Mouse (Mus musculus): ENCODE measurements around the gene Pi16. TPM values are rescaled to one million over a fixed set of nuclear protein-coding genes. Genes with fewer than 3 reads are reported as not detected.

The Pi16 gene
- polyA plus RNA-seq, 2 experiments = 0.39 to 0.97 TPM

DNA sequence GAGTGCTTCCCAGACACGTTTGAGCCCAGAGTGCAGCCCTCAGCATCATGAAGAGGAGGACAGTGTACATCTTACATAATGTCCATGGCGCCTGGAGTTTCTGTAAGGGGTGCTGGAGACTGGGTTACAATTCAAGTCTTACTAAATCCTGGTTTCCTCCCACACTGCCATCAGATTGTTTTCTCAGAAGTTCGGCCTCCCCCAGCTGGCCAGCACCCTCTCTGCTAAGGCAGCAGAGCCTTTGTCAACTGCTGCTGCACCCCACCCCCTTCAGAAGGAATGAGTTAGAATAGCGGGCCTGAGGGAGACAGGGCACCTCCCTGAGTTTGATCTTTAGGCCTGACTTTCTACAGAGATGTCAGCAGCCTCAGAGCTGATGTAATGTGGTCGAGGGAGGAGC lies 15.3 kb upstream of the Pi16 start:
- 67% methylated on average over 5 of the region's 5 CpGs for WGBS (ENCODE audit: insufficient replicate concordance)
- Histone ChIP-seq H3K9ac (replicated peaks) (no peak overlapping the region), H3K4me1 (replicated peaks; ENCODE audit: control insufficient read depth in 2 of 2, insufficient read depth in 2 of 2, low read length in 1 of 2) (0 out of 4 replicates have a peak, but pooled peaks cover 0 to 4% of the 10 kb centered on the region in 2 experiments), H3K4me3 (ENCODE audit: insufficient read depth in 1 of 2, low read depth in 2 of 2, low read length in 2 of 2) (no peak overlapping the region), H3K36me3 (replicated peaks; ENCODE audit: control insufficient read depth, insufficient read depth, low read depth) (peaks cover 3% of the 10 kb centered on the region), H3K9me3 (ENCODE audit: control insufficient read depth, low read length) (no peaks in the 10 kb centered on the region), H3K27ac (no peak overlapping the region), H3K4me2 (ENCODE audit: low read depth) (no peak overlapping the region), H3K27me3 (ENCODE audit: control insufficient read depth, insufficient read depth, low read length) (no peaks in the 10 kb centered on the region)
- TF ChIP-seq CTCF (IDR thresholded peaks at IDR 0.05; ENCODE audit: low read depth) (no peak), EP300 (IDR thresholded peaks at IDR 0.05; ENCODE audit: low read depth) (no peak)
- DNase-seq (ENCODE audit: low read depth in 3 of 3, low spot score in 3 of 3) (no peak), ATAC-seq (ENCODE audit: insufficient read depth) (no peak)

DNA sequence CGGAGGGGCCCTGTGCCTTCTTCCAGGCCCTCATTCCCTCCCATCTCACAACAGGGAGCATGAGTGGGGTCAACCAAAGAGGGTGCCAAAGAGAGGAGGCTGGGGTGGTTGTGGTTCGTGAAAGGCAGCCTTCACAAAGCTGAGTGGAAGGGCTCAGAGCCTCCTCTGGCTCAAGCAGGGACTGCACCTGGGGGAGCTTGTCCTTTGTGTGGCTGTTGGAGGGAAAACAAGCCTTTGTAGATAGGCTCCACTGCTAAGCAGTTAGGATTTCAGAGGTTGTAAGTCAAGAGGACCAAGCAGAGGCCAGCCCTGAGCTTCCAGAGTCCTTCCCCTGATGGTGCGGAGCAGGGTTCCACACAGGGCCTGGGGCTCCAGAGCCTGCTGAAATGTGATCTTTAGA lies 14.4 kb upstream of the Pi16 start:
- TF ChIP-seq EP300 (IDR thresholded peaks at IDR 0.05; ENCODE audit: low read depth) = no peak
- peak; percentile 19; the same call in 1 of the 2 replicates for TF ChIP-seq CTCF (IDR thresholded peaks at IDR 0.05; ENCODE audit: low read depth)
- DNase-seq (ENCODE audit: low read depth in 3 of 3, low spot score in 3 of 3) = no peak

DNA sequence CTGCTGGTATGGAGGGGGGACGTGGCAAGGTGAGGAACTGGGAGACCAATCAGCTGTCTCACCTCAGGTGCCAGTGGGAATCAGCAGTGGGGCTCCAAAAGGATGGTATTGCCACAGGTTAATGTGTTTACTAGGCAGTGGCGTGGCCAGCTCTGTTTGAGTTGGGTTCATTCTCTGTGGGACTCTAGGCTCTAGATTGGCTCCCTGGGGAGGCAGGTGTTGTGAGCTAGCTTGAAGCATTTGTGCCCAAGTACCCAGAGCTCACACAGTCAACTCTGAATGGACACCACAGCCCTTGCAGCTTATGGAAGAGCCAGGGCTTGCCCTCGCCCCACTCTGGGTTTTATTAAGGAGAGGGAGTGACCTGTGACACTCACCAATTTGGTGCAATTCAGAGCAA lies 13.6 kb upstream of the Pi16 start:
- no peak for ATAC-seq (ENCODE audit: insufficient read depth)
- WGBS (ENCODE audit: insufficient replicate concordance) = 44% methylated on average over 3 of the region's 3 CpGs
- no peak overlapping the region for H3K4me2 ChIP-seq (ENCODE audit: low read depth)

More for the DNA sequence above, 14.4 kb upstream of the Pi16 start:
- Histone ChIP-seq H3K4me3 (ENCODE audit: insufficient read depth in 1 of 2, low read depth in 2 of 2, low read length in 2 of 2) (no peak overlapping the region), H3K9ac (replicated peaks) (no peak overlapping the region), H3K4me1 (replicated peaks; ENCODE audit: control insufficient read depth in 2 of 2, insufficient read depth in 2 of 2, low read length in 1 of 2) (0 out of 4 replicates have a peak, but pooled peaks cover 0 to 3% of the 10 kb centered on the region in 2 experiments), H3K27ac (no peak overlapping the region), H3K4me2 (ENCODE audit: low read depth) (no peak overlapping the region), H3K27me3 (ENCODE audit: control insufficient read depth, insufficient read depth, low read length) (no peaks in the 10 kb centered on the region), H3K9me3 (ENCODE audit: control insufficient read depth, low read length) (no peaks in the 10 kb centered on the region), H3K36me3 (replicated peaks; ENCODE audit: control insufficient read depth, insufficient read depth, low read depth) (peaks cover 3% of the 10 kb centered on the region)
- WGBS (ENCODE audit: insufficient replicate concordance) = 48% methylated on average over 3 of the region's 3 CpGs
- no peak for ATAC-seq (ENCODE audit: insufficient read depth)

DNA sequence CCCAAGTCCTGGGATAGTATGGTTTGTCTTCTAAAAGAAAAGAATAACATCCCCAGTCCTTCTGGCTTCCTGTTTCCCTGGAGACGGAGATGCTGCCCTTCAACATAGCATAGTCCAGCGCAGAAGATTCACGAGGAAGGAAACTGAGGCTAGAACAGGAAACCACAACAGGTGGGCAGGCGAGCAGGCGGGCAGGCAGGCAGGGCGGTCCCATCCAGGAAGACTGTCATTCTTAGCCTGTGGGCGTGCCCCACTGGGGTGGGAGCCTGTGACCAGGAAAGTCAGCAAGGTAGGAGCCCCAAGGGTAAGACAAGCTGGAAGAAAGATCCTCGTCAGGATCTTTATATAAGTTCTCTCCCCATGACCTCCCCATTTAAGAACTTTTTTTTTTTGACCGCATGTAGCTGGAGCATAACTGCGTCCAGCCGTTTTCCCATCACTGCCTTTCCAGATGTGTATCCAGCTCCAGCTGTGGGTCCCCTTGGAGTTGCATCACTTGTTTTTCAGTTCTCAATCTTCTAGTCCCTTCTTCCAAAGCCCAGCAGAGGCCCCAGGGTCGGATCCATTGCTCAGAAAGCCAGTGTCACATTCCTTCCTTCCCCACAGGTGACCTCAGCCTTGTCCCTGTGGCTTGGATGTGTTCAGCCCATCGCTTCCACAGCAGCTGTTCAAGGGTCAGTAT lies 13.0 kb upstream of the Pi16 start:
- Histone ChIP-seq H3K27ac (no peak overlapping the region), H3K4me2 (ENCODE audit: low read depth) (no peak overlapping the region), H3K9me3 (ENCODE audit: control insufficient read depth, low read length) (no peaks in the 10 kb centered on the region), H3K4me3 (ENCODE audit: insufficient read depth in 1 of 2, low read depth in 2 of 2, low read length in 2 of 2) (no peak overlapping the region), H3K36me3 (replicated peaks; ENCODE audit: control insufficient read depth, insufficient read depth, low read depth) (peaks cover 3% of the 10 kb centered on the region), H3K4me1 (replicated peaks; ENCODE audit: control insufficient read depth in 2 of 2, insufficient read depth in 2 of 2, low read length in 1 of 2) (0 out of 4 replicates have a peak, but pooled peaks cover 0 to 3% of the 10 kb centered on the region in 2 experiments), H3K27me3 (ENCODE audit: control insufficient read depth, insufficient read depth, low read length) (no peaks in the 10 kb centered on the region), H3K9ac (replicated peaks) (no peak overlapping the region)
- TF ChIP-seq CTCF (IDR thresholded peaks at IDR 0.05; ENCODE audit: low read depth) (no peak), EP300 (IDR thresholded peaks at IDR 0.05; ENCODE audit: low read depth) (no peak)
- WGBS (ENCODE audit: insufficient replicate concordance) = 12% methylated on average over 13 of the region's 13 CpGs
- ATAC-seq (ENCODE audit: insufficient read depth) (no peak), DNase-seq (ENCODE audit: low read depth in 3 of 3, low spot score in 3 of 3) (no peak)

More for the DNA sequence above, 13.6 kb upstream of the Pi16 start:
- 0 out of 4 replicates have a peak, but pooled peaks cover 0 to 3% of the 10 kb centered on the region in 2 experiments for H3K4me1 ChIP-seq (replicated peaks; ENCODE audit: control insufficient read depth in 2 of 2, insufficient read depth in 2 of 2, low read length in 1 of 2)
- no peaks in the 10 kb centered on the region for H3K27me3 ChIP-seq (ENCODE audit: control insufficient read depth, insufficient read depth, low read length)
- peaks cover 3% of the 10 kb centered on the region for H3K36me3 ChIP-seq (replicated peaks; ENCODE audit: control insufficient read depth, insufficient read depth, low read depth)
- H3K4me3 ChIP-seq (ENCODE audit: insufficient read depth in 1 of 2, low read depth in 2 of 2, low read length in 2 of 2) = no peak overlapping the region
- H3K27ac ChIP-seq = no peak overlapping the region
- no peak overlapping the region for H3K9ac ChIP-seq (replicated peaks)
- no peak for TF ChIP-seq EP300 (IDR thresholded peaks at IDR 0.05; ENCODE audit: low read depth)
- TF ChIP-seq CTCF (IDR thresholded peaks at IDR 0.05; ENCODE audit: low read depth) = no peak
- H3K9me3 ChIP-seq (ENCODE audit: control insufficient read depth, low read length) = no peaks in the 10 kb centered on the region
- DNase-seq (ENCODE audit: low read depth in 3 of 3, low spot score in 3 of 3) = no peak

DNA sequence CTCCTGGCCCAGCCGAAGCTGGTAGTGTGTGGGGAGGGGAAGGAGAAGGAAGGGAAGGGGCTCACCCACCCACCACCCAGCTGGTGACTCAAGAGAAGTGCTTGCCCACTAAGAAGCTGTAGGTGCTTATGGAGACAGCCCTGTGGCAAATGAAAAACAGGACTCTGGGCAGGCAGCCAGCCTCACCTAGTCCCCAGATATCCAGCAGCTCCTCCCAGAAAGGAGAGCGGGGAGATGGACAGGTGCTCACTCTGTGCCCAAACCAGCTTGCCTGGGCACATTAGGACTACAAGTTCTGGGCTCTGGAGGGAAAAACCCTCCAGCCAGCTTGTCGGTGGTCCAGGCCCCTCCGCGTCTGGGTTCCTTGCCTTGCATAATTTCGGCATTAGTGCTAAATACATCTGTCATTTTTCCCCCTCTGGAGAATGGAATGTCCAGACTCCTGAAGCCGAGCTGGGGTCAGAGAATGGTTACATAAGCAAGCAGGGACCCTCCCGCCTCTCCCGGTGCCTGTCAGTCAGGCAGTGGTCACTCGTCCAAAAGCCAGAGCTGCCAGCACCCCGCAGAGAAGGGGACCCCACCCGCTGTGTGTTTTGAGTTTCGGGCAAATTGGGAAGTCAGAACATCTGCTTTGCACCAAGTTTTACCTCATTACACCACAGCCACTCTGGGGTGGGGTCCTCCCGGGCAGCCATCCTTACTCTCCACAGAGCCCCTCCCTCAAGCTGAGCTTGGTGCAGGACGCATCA lies 12.2 kb upstream of the Pi16 start:
- 25% methylated on average over 15 of the region's 15 CpGs for WGBS (ENCODE audit: insufficient replicate concordance)
- no peak overlapping the region for H3K4me2 ChIP-seq (ENCODE audit: low read depth)
- H3K4me1 ChIP-seq (replicated peaks; ENCODE audit: control insufficient read depth in 2 of 2, insufficient read depth in 2 of 2, low read length in 1 of 2) = 0 out of 4 replicates have a peak, but pooled peaks cover 0 to 3% of the 10 kb centered on the region in 2 experiments
- no peak for ATAC-seq (ENCODE audit: insufficient read depth)
- no peak overlapping the region for H3K9ac ChIP-seq (replicated peaks)
- no peaks in the 10 kb centered on the region for H3K27me3 ChIP-seq (ENCODE audit: control insufficient read depth, insufficient read depth, low read length)
- no peaks in the 10 kb centered on the region for H3K9me3 ChIP-seq (ENCODE audit: control insufficient read depth, low read length)
- H3K27ac ChIP-seq = no peak overlapping the region
- DNase-seq (ENCODE audit: low read depth in 3 of 3, low spot score in 3 of 3) = no peak
- TF ChIP-seq CTCF (IDR thresholded peaks at IDR 0.05; ENCODE audit: low read depth) = no peak
- TF ChIP-seq EP300 (IDR thresholded peaks at IDR 0.05; ENCODE audit: low read depth) = no peak
- no peak overlapping the region for H3K4me3 ChIP-seq (ENCODE audit: insufficient read depth in 1 of 2, low read depth in 2 of 2, low read length in 2 of 2)
- peaks cover 3% of the 10 kb centered on the region for H3K36me3 ChIP-seq (replicated peaks; ENCODE audit: control insufficient read depth, insufficient read depth, low read depth)
